Mouse (Mus musculus): ENCODE data around the gene Sdr39u1. TPM values are rescaled to one million over a fixed set of nuclear protein-coding genes. Genes with fewer than 3 reads are reported as not detected.
A peak's percentile ranks its signal among the peaks of the same experiment; 100 is the strongest.

Gene Sdr39u1
- polyA plus RNA-seq, 1 experiment = 22.3 TPM

DNA sequence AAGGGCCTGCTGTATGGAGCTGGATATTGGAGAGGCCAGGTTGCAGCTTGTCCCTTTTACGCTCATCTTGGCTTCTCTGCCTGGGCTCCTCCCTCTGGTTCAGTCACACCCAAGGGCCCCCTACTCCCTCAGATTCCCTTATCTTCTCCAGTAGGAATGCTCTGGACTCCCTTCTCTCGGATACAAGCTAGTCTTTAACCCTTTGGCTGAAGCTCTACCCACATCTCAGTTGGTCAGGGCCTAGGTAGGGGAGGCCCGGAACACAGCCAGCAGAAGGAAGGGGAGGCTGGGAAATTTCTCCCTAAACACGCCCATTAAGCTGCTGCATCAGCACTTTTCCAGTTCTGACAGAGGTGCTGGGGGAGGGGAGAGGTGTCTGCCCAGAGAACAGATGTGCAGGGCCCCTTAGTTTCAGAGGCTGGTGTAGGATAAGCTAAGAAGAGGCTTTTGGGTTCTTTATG lies 45.0 kb downstream of the Sdr39u1 start:
- peak overlapping the region; percentile 40 for H3K27ac ChIP-seq (ENCODE audit: insufficient read depth, low read length)

DNA sequence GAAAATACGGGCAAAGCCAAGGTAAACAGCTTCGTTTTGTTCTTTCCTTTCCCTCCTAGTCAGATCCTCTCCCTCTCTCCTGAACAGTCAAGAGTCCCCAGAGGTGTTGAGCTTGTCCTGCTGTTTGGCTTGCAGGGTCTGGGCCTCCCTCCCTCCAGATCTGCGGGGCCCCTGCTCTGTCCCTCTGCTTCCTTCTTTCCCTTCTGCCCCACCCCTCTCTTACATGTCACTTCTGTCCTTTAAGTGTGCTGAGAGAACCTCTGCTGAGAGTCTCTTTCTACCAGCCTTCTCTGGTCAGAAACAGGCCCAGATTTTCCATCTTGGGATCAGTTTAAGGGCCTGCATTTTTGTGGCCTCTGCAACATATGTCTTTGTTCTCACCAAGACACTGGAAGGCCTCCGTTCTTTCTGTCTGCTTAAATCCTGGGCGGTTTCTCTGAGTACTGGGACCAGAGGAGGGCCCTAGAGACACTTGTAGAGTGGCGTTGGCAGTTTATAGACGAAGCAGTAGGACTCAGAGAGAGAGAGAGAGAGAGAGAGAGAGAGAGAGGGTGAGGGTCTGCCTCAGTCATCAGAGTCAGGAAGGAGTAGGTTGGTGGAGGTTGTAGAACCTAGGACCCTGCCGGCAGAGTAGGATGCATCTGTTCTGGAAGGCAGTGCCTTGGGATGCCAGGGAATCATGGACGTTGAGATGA lies 45.5 kb downstream of the Sdr39u1 start:
- DNase-seq (ENCODE audit: low read depth in 1 of 2, low spot score in 2 of 2) = no peak
- H3K36me3 ChIP-seq (ENCODE audit: control insufficient read depth, insufficient read depth, low read length) = no peaks in the 10 kb centered on the region
- peaks cover 4% of the 10 kb centered on the region for H3K27me3 ChIP-seq (ENCODE audit: control insufficient read depth, insufficient read depth, low read length)
- TF ChIP-seq CTCF (IDR thresholded peaks at IDR 0.05; ENCODE audit: extremely low read depth, insufficient read depth, insufficient read length, insufficient replicate concordance) (no peak), POLR2A (IDR thresholded peaks at IDR 0.05; ENCODE audit: low read depth, low read length) (no peak)
- H3K27ac ChIP-seq (ENCODE audit: insufficient read depth, low read length) = peak overlapping the region; percentile 40
- peak overlapping the region; percentile 47; the same call in 1 of the 2 replicates for H3K4me3 ChIP-seq (ENCODE audit: extremely low read depth, insufficient read depth, insufficient read length)
- H3K4me1 ChIP-seq (ENCODE audit: control insufficient read depth, insufficient read depth, insufficient read length) = no peaks in the 10 kb centered on the region; the same call in 1 of the 2 replicates
- 15% methylated on average over 9 of the region's 9 CpGs for WGBS

More for the DNA sequence above, 45.0 kb downstream of the Sdr39u1 start:
- Histone ChIP-seq H3K36me3 (ENCODE audit: control insufficient read depth, insufficient read depth, low read length) (no peaks in the 10 kb centered on the region), H3K27me3 (ENCODE audit: control insufficient read depth, insufficient read depth, low read length) (peaks cover 4% of the 10 kb centered on the region), H3K4me1 (ENCODE audit: control insufficient read depth, insufficient read depth, insufficient read length) (no peaks in the 10 kb centered on the region; the same call in 1 of the 2 replicates), H3K4me3 (ENCODE audit: extremely low read depth, insufficient read depth, insufficient read length) (peak overlapping the region; percentile 20; the same call in 1 of the 2 replicates)
- TF ChIP-seq POLR2A (IDR thresholded peaks at IDR 0.05; ENCODE audit: low read depth, low read length) (no peak), CTCF (IDR thresholded peaks at IDR 0.05; ENCODE audit: extremely low read depth, insufficient read depth, insufficient read length, insufficient replicate concordance) (no peak)
- WGBS = 52% methylated on average over 4 of the region's 4 CpGs
- DNase-seq (ENCODE audit: low read depth in 1 of 2, low spot score in 2 of 2) = no peak

DNA sequence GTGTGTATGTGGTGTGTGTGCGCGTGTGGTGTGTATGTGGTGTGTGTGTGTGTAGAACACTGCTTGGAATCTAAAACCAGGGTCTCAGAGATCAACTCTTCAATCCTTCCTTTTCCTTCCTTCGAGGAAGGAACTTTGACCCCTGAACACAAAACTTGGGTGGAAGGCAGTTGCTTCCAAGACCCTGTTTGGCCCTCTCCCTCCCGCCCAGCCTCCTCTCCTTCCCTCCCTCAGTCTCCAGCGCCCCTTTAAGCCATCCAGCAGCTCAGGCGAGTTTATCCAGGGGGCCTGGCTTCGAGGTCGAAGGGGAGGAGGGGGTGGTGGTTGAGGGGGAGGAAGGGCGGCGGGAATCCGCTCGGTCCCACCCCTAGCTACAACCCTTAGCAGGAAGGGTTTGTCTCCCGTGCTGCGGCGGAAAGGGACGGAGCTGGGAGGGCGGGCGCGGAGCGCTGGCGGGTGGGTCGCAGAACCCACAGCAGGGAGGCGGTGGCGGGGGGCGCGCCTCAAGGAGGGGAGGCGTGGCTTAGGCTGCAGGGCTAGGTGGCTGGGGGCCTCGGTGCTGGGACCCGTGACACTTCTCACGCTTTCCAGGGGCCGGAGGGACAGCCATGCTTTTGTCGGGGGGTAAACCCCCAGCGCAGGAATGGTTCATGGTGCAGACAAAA lies 46.3 kb downstream of the Sdr39u1 start, which contains the start of gene Nynrin:
Gene Nynrin, plus strand, starts transcription at position 390 of the 665 bp plus-strand sequence.
- Histone ChIP-seq H3K4me1 (ENCODE audit: control insufficient read depth, insufficient read depth, insufficient read length) (no peaks in the 10 kb centered on the region; the same call in 1 of the 2 replicates), H3K27ac (ENCODE audit: insufficient read depth, low read length) (peak within 1 kb of the TSS; percentile 40), H3K4me3 (ENCODE audit: extremely low read depth, insufficient read depth, insufficient read length) (peak within 1 kb of the TSS; percentile 47; the same call in 1 of the 2 replicates), H3K27me3 (ENCODE audit: control insufficient read depth, insufficient read depth, low read length) (peaks cover 4% of the 10 kb centered on the region), H3K36me3 (ENCODE audit: control insufficient read depth, insufficient read depth, low read length) (no peaks in the 10 kb centered on the region)
- WGBS = 7% methylated on average over 32 of the region's 33 CpGs
- TF ChIP-seq POLR2A (IDR thresholded peaks at IDR 0.05; ENCODE audit: low read depth, low read length) (no peak), CTCF (IDR thresholded peaks at IDR 0.05; ENCODE audit: extremely low read depth, insufficient read depth, insufficient read length, insufficient replicate concordance) (no peak)
- no peak for DNase-seq (ENCODE audit: low read depth in 1 of 2, low spot score in 2 of 2)

DNA sequence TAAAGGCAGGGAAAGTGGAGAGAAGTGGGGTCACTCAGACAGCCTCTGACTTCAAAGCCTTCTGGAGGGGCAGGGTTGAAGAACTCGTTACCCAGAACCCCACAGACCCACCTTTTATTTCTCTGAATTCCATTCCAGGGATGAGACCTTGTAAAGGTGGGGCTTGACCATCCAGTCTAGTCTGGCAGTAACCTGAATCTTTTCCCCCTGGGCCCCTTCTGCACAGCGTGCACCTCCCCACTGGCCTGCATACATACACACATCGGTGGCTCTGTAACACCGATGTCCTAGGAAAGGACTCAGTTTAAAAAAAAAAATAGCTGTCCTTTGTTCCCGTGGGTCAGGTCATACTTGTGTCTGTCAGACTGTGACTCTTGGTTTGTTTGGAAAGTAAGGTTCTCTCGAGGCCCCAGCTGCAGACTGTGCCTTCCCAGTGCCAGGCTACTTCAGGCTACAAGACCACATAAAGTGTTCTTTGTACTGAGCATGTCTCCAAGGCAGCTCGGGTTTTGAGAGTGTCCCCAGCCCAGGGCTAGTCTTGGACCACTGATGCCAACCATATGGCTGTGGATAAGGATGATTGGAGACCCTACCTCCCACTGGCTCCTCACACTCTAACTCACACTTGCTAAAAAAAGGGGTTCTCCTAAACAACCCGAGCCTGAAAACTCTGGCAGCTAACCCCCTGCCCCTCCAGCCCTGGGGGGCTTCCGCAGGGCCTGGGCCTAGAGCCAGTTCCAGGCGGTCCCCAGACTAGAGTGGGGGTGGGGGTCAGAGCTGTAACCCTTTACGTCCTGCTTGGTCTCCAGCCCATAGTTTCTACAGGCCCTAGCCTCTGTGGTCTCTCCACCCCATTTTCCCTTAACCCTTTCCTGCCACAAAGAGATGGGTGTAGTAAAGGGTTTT lies 47.2 kb downstream of the Sdr39u1 start:
- TF ChIP-seq CTCF (IDR thresholded peaks at IDR 0.05; ENCODE audit: extremely low read depth, insufficient read depth, insufficient read length, insufficient replicate concordance) (no peak), POLR2A (IDR thresholded peaks at IDR 0.05; ENCODE audit: low read depth, low read length) (no peak)
- H3K4me3 ChIP-seq (ENCODE audit: extremely low read depth, insufficient read depth, insufficient read length) = no peak overlapping the region
- H3K27ac ChIP-seq (ENCODE audit: insufficient read depth, low read length) = no peak overlapping the region
- H3K36me3 ChIP-seq (ENCODE audit: control insufficient read depth, insufficient read depth, low read length) = no peaks in the 10 kb centered on the region
- no peak for DNase-seq (ENCODE audit: low read depth in 1 of 2, low spot score in 2 of 2)
- H3K4me1 ChIP-seq (ENCODE audit: control insufficient read depth, insufficient read depth, insufficient read length) = no peaks in the 10 kb centered on the region; the same call in 1 of the 2 replicates
- H3K27me3 ChIP-seq (ENCODE audit: control insufficient read depth, insufficient read depth, low read length) = peaks cover 4% of the 10 kb centered on the region
- 40% methylated on average over 11 of the region's 11 CpGs for WGBS

DNA sequence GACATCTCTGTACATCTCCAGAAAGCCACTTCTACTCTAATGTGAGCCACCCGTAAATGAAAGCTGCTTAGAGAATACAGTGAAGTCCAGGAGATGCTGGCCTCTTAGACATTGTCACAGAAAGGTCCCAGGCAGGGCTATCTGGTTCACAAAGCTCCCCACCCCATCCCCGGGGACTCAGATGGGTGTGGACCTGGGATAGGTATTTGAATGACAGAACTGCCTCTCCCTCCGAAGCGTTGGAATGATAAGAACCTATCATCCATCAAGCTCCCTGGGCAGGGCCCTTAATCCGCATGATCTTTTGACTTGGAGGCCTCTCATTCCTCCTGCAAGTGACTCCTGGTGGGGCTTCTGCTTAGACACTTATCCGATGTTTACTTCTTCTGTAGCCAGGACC lies 49.2 kb downstream of the Sdr39u1 start:
- Histone ChIP-seq H3K36me3 (ENCODE audit: control insufficient read depth, insufficient read depth, low read length) (no peaks in the 10 kb centered on the region), H3K4me1 (ENCODE audit: control insufficient read depth, insufficient read depth, insufficient read length) (no peaks in the 10 kb centered on the region; the same call in 1 of the 2 replicates), H3K27ac (ENCODE audit: insufficient read depth, low read length) (no peak overlapping the region), H3K27me3 (ENCODE audit: control insufficient read depth, insufficient read depth, low read length) (peaks cover 4% of the 10 kb centered on the region), H3K4me3 (ENCODE audit: extremely low read depth, insufficient read depth, insufficient read length) (no peak overlapping the region)
- TF ChIP-seq CTCF (IDR thresholded peaks at IDR 0.05; ENCODE audit: extremely low read depth, insufficient read depth, insufficient read length, insufficient replicate concordance) = no peak
- TF ChIP-seq POLR2A (IDR thresholded peaks at IDR 0.05; ENCODE audit: low read depth, low read length) = no peak
- no peak for DNase-seq (ENCODE audit: low read depth in 1 of 2, low spot score in 2 of 2)
- 86% methylated on average over 6 of the region's 6 CpGs for WGBS

Other genes with a start within 250 kb of the Sdr39u1 start
- 19.7 and 19.9 TPM in 2 replicates for gene Mdp1, start 239.8 kb downstream of the Sdr39u1 start, polyA plus RNA-seq (2012; rRNA removed)
- gene Gmpr2, start 228.4 kb downstream of the Sdr39u1 start, polyA plus RNA-seq (2012; rRNA removed) = 11.6 and 15.9 TPM in 2 replicates
- 158 and 177 TPM in 2 replicates for gene Nedd8, start 228.2 kb downstream of the Sdr39u1 start, polyA plus RNA-seq (2012; rRNA removed)
- 19.0 and 20.8 TPM in 2 replicates for gene Tinf2, start 218.5 kb downstream of the Sdr39u1 start, polyA plus RNA-seq (2012; rRNA removed)
- gene Tgm1, start 186.4 kb downstream of the Sdr39u1 start, polyA plus RNA-seq (2012; rRNA removed) = 23.3 and 33.9 TPM in 2 replicates
- gene Rabggta, start 178.0 kb downstream of the Sdr39u1 start, polyA plus RNA-seq (2012; rRNA removed) = 47.3 and 62.6 TPM in 2 replicates
- 62.7 and 86.6 TPM in 2 replicates for gene Dhrs1, start 154.6 kb downstream of the Sdr39u1 start, polyA plus RNA-seq (2012; rRNA removed)
- gene Nop9, start 154.6 kb downstream of the Sdr39u1 start, polyA plus RNA-seq (2012; rRNA removed) = 15.1 and 17.2 TPM in 2 replicates
- 0.33 and 0.46 TPM in 2 replicates for gene Cideb, start 141.8 kb downstream of the Sdr39u1 start, polyA plus RNA-seq (2012; rRNA removed)
- gene Ltb4r2, start 138.9 kb downstream of the Sdr39u1 start, polyA plus RNA-seq (2012; rRNA removed) = 0.83 and 2.1 TPM in 2 replicates
- 4.2 and 6.6 TPM in 2 replicates for gene Ltb4r1, start 134.3 kb downstream of the Sdr39u1 start, polyA plus RNA-seq (2012; rRNA removed)
- 16.3 and 17.3 TPM in 2 replicates for gene Adcy4, start 116.2 kb downstream of the Sdr39u1 start, polyA plus RNA-seq (2012; rRNA removed)
- 38.8 and 48.4 TPM in 2 replicates for gene Ripk3, start 111.4 kb downstream of the Sdr39u1 start, polyA plus RNA-seq (2012; rRNA removed)
- 4.6 and 5.0 TPM in 2 replicates for gene Nfatc4, start 77.1 kb downstream of the Sdr39u1 start, polyA plus RNA-seq (2012; rRNA removed)
- 2.5 and 3.0 TPM in 2 replicates for gene Nynrin, start 46.3 kb downstream of the Sdr39u1 start, polyA plus RNA-seq (2012; rRNA removed)
- gene Cbln3, start 15.9 kb downstream of the Sdr39u1 start, polyA plus RNA-seq (2012; rRNA removed) = 0.07 and 0.13 TPM in 2 replicates
- 30.3 and 31.6 TPM in 2 replicates for gene Khnyn, start 15.3 kb downstream of the Sdr39u1 start, polyA plus RNA-seq (2012; rRNA removed)
- gene Cma1, start 44.4 kb upstream of the Sdr39u1 start, polyA plus RNA-seq (2012; rRNA removed) = 1.0 and 1.4 TPM in 2 replicates
- not detected in 2 replicates for gene Cma2, start 50.7 kb upstream of the Sdr39u1 start, polyA plus RNA-seq (2012; rRNA removed)
- gene Mcpt1, start 117.7 kb upstream of the Sdr39u1 start, polyA plus RNA-seq (2012; rRNA removed) = 0.18 and 0.26 TPM in 2 replicates
- not detected in 2 replicates for gene Mcpt9, start 130.2 kb upstream of the Sdr39u1 start, polyA plus RNA-seq (2012; rRNA removed)
- 0.12 TPM in 1 of 2 replicates, not detected in the other for gene Mcpt2, start 141.7 kb upstream of the Sdr39u1 start, polyA plus RNA-seq (2012; rRNA removed)
- 0.23 TPM in 2 replicates for gene Mcpt4, start 162.0 kb upstream of the Sdr39u1 start, polyA plus RNA-seq (2012; rRNA removed)
- 0.31 and 0.34 TPM in 2 replicates for gene Mcpt8, start 185.0 kb upstream of the Sdr39u1 start, polyA plus RNA-seq (2012; rRNA removed)
- gene Ctsg, start 202.3 kb upstream of the Sdr39u1 start, polyA plus RNA-seq (2012; rRNA removed) = 1.7 and 2.0 TPM in 2 replicates
- not detected in 2 replicates for gene Gzme, start 220.3 kb upstream of the Sdr39u1 start, polyA plus RNA-seq (2012; rRNA removed)
- gene Gzmd, start 232.3 kb upstream of the Sdr39u1 start, polyA plus RNA-seq (2012; rRNA removed) = not detected in 2 replicates